Mouse (Mus musculus): ENCODE measurements around the gene Tmem265.

Gene Tmem265

GRCm38 (mm10) chr7:127561340-127561858, at the start of gene Tmem265:
Gene Tmem265, plus strand, starts transcription at chr7:127561390.
- no peak for DNase-seq (ENCODE audit: low read depth, low spot score)

GRCm38 (mm10) chr7:127511808-127512230, 49.4 kb upstream of the Tmem265 start, which contains the start of gene Srcap:
Gene Srcap, plus strand, starts transcription at chr7:127511983.
- DNase-seq (ENCODE audit: low read depth, low spot score): peak; percentile 92

GRCm38 (mm10) chr7:127512231-127513015, 48.8 kb upstream of the Tmem265 start:
- peak; percentile 77 for DNase-seq (ENCODE audit: low read depth, low spot score)

GRCm38 (mm10) chr7:127513016-127513390, 48.2 kb upstream of the Tmem265 start:
- no peak for DNase-seq (ENCODE audit: low read depth, low spot score)

- no peak for DNase-seq (ENCODE audit: low read depth, low spot score)
Observed at GRCm38 (mm10) chr7:127513781-127514180, 47.4 kb upstream of the Tmem265 start.

GRCm38 (mm10) chr7:127515846-127516245, 45.3 kb upstream of the Tmem265 start:
- no peak for DNase-seq (ENCODE audit: low read depth, low spot score)

- DNase-seq (ENCODE audit: low read depth, low spot score): no peak
Observed at GRCm38 (mm10) chr7:127516344-127516743, 44.8 kb upstream of the Tmem265 start.

- no peak for DNase-seq (ENCODE audit: low read depth, low spot score)
Observed at GRCm38 (mm10) chr7:127519284-127519683, 41.9 kb upstream of the Tmem265 start, which contains the start of gene Gm42715. Gene Gm42715, plus strand, starts transcription at chr7:127519584.

- no peak for DNase-seq (ENCODE audit: low read depth, low spot score)
Observed at GRCm38 (mm10) chr7:127541671-127542070, 19.5 kb upstream of the Tmem265 start.

- DNase-seq (ENCODE audit: low read depth, low spot score): no peak
Observed at GRCm38 (mm10) chr7:127549116-127549835, 11.9 kb upstream of the Tmem265 start.

GRCm38 (mm10) chr7:127551558-127551957, 9.6 kb upstream of the Tmem265 start:
- no peak for DNase-seq (ENCODE audit: low read depth, low spot score)

- no peak for DNase-seq (ENCODE audit: low read depth, low spot score)
Observed at GRCm38 (mm10) chr7:127560580-127560979, 610 bp upstream of the Tmem265 start.

GRCm38 (mm10) chr7:127564381-127565150, 3.4 kb downstream of the Tmem265 start:
- DNase-seq (ENCODE audit: low read depth, low spot score): no peak

- DNase-seq (ENCODE audit: low read depth, low spot score): peak; percentile 90
Observed at GRCm38 (mm10) chr7:127572895-127573471, 11.8 kb downstream of the Tmem265 start, which contains the start of gene Phkg2. Gene Phkg2, plus strand, starts transcription at chr7:127573340.

- no peak for DNase-seq (ENCODE audit: low read depth, low spot score)
Observed at GRCm38 (mm10) chr7:127573503-127574008, 12.4 kb downstream of the Tmem265 start.

- DNase-seq (ENCODE audit: low read depth, low spot score): no peak
Observed at GRCm38 (mm10) chr7:127574115-127574514, 12.9 kb downstream of the Tmem265 start.

GRCm38 (mm10) chr7:127583260-127583659, 22.1 kb downstream of the Tmem265 start:
- no peak for DNase-seq (ENCODE audit: low read depth, low spot score)

- DNase-seq (ENCODE audit: low read depth, low spot score): no peak
Observed at GRCm38 (mm10) chr7:127585031-127585430, 23.8 kb downstream of the Tmem265 start.

GRCm38 (mm10) chr7:127586149-127586548, 25.0 kb downstream of the Tmem265 start:
- no peak for DNase-seq (ENCODE audit: low read depth, low spot score)

- no peak for DNase-seq (ENCODE audit: low read depth, low spot score)
Observed at GRCm38 (mm10) chr7:127587196-127587595, 26.0 kb downstream of the Tmem265 start.
